Mouse (Mus musculus) forebrain, postnatal 0 days (tissue): ENCODE data around the gene Wipf1. TPM values are rescaled to one million over a fixed set of nuclear protein-coding genes. Genes with fewer than 3 reads are reported as not detected.
A peak's percentile ranks its signal among the peaks of the same experiment; 100 is the strongest.

ENCODE experiments used
- ATAC-seq: fragments of 200-750 bp; cut with Nextera tagmentation; 2 replicates; pipeline ENCODE4 v1.8.0; 2017; ENCODE audit warnings: mild to moderate bottlenecking, moderate library complexity
- DNase-seq: peaks from one replicate; pipeline ENCODE4 v3.0.0-alpha.2; 2015
- H3K27ac ChIP-seq: fragments of 300-500 bp; sonication (generic); 2 replicates; pipeline ENCODE4 v1.5.1; 2014; ENCODE audit warnings: low read depth, mild to moderate bottlenecking, antibody characterized with exemption, low read length, moderate library complexity, mixed read lengths
- H3K27me3 ChIP-seq: fragments of 300-500 bp; sonication (generic); 2 replicates; pipeline ENCODE4 v1.6.1; 2014; ENCODE audit warnings: mild to moderate bottlenecking, low read length, mixed read lengths; ENCODE audit not compliant: insufficient read depth
- H3K36me3 ChIP-seq: fragments of 300-500 bp; sonication (generic); 2 replicates; pipeline ENCODE4 v1.6.1; 2014; ENCODE audit warnings: mild to moderate bottlenecking, moderate library complexity; ENCODE audit not compliant: insufficient read depth
- H3K4me1 ChIP-seq: fragments of 300-500 bp; sonication (generic); 2 replicates; pipeline ENCODE4 v1.6.1; 2014; ENCODE audit warnings: antibody characterized with exemption; ENCODE audit not compliant: insufficient read depth
- H3K4me2 ChIP-seq: fragments of 300-500 bp; sonication (generic); 2 replicates; pipeline ENCODE4 v1.6.1; 2014; ENCODE audit warnings: low read depth, mild to moderate bottlenecking, moderate library complexity
- H3K4me3 ChIP-seq: fragments of 300-500 bp; sonication (generic); 2 replicates; pipeline ENCODE4 v1.5.1; 2014; ENCODE audit warnings: low read depth, low read length, mixed read lengths
- H3K9ac ChIP-seq: fragments of 300-500 bp; sonication (generic); 2 replicates; pipeline ENCODE4 v1.6.1; 2014; ENCODE audit warnings: mild to moderate bottlenecking
- H3K9me3 ChIP-seq: fragments of 300-500 bp; sonication (generic); 2 replicates; pipeline ENCODE4 v1.6.1; 2016; ENCODE audit warnings: low read length
- CTCF ChIP-seq: sonication (generic); IDR thresholded peaks from 2 replicates; pipeline ENCODE4 v1.5.1; 2016; ENCODE audit warnings: antibody characterized with exemption, control low read depth, low read depth
- WGBS: fragments of 180-500 bp; shearing (Covaris S2); extraction: QIAGEN DNeasy Blood & Tissue Kit; methylation state at CpG from one replicate; pipeline ENCODE4 v1.1.7; 2014; 5-methylcytosine and 5-hydroxymethylcytosine counted together
- polyA plus RNA-seq: library from polyadenylated mRNA; unstranded; fragments of >200 nt; fragmentation: Nextera tagmentation; extraction: Ambion mirVana; gene quantifications from 2 replicates; pipeline ENCODE4 v1.2.1, GENCODE M21; 2015
- total RNA-seq: library from RNA; depleted of rRNA; stranded (reverse); fragments of >200 nt; gene quantifications from 2 replicates; pipeline ENCODE4 v1.2.3, GENCODE M21; 2014

Gene Wipf1
- total and polyA plus RNA-seq, 2 experiments from 2014 or later = 2.0 to 2.4 TPM

DNA sequence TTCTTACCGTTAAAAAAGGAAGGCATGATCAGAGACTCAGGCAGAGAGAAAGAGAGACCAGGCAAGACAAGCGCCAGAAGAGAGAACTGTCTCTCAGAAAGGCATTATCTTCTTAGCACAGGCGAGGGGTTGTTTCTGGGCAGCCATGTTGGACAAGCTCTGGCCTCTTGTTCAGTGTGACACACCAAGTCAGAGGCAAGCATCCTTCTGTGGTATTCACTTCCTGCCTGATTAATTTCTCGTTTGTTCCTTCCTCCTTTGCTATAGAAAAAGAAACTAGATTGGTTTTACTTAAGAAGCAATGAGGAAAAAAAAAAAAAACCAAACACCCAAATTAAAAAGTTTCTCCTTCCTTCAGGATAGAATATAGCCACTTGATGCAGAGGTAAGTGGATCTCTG, 75.8 kb downstream of the Wipf1 start:
- no peak for ATAC-seq
- Histone ChIP-seq H3K4me1 (no peaks in the 10 kb centered on the region), H3K4me3 (no peak overlapping the region)

DNA sequence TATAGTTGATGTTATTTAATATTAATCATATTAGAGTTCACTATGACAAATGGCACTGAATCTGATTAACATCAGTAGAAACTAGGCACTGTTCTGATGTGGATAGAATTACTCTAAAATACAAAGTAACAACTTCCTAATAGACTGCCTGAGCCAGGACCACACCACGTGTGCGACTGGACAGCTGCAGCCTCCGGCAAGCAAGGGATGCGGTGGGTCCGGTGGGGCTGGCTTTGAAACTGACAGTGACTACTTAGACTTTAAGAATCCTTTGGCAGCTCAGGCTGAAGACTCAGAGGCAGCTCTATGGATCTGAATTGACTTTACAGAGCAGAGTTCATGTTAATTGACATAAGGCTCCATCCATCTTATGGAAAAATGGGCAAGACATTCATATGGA, 76.4 kb downstream of the Wipf1 start:
- H3K4me1 ChIP-seq = no peaks in the 10 kb centered on the region
- 66% methylated on average over 5 of the region's 5 CpGs for whole genome bisulfite sequencing
- no peaks in the 10 kb centered on the region for H3K27me3 ChIP-seq
- H3K4me3 ChIP-seq = no peak overlapping the region
- H3K9ac ChIP-seq = no peak overlapping the region
- no peaks in the 10 kb centered on the region for H3K36me3 ChIP-seq
- no peak overlapping the region for H3K4me2 ChIP-seq
- ATAC-seq (no peak), DNase-seq (no peak)
- no peak overlapping the region for H3K27ac ChIP-seq
- no peak for TF ChIP-seq CTCF
- no peaks in the 10 kb centered on the region for H3K9me3 ChIP-seq

More for the DNA sequence above, 75.8 kb downstream of the Wipf1 start:
- no peaks in the 10 kb centered on the region for H3K9me3 ChIP-seq
- no peak for TF ChIP-seq CTCF
- WGBS = 61% methylated on average over 4 of the region's 4 CpGs
- no peak overlapping the region for H3K4me2 ChIP-seq
- H3K9ac ChIP-seq = no peak overlapping the region
- no peaks in the 10 kb centered on the region for H3K36me3 ChIP-seq
- no peak for DNase-seq
- no peak overlapping the region for H3K27ac ChIP-seq
- H3K27me3 ChIP-seq = no peaks in the 10 kb centered on the region

DNA sequence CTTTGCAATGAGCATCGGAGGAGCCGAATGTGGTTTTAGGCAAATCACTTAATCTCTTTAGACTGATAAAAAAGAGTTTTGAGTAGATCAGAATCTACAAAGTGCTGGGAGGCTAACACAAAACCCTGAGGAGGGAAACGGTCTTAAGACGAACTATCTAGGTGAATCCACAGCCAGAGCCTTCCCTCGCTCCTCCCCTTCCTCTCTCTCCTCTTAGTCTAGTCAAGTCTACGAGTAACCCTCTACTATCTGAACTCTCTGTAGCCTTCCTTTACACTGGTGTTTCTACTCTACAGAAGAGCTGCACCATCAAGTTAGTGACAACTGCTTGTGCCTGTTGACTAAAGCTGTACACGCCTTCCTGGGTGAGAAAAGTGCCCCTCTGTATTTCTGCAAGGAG, 77.0 kb downstream of the Wipf1 start:
- Histone ChIP-seq H3K4me3 (no peak overlapping the region), H3K4me1 (no peaks in the 10 kb centered on the region), H3K27ac (no peak overlapping the region), H3K9ac (no peak overlapping the region), H3K27me3 (no peaks in the 10 kb centered on the region), H3K9me3 (no peaks in the 10 kb centered on the region), H3K36me3 (no peaks in the 10 kb centered on the region), H3K4me2 (no peak overlapping the region)
- DNase-seq = no peak
- ATAC-seq = no peak
- WGBS = 84% methylated on average over 7 of the region's 7 CpGs
- no peak for TF ChIP-seq CTCF

DNA sequence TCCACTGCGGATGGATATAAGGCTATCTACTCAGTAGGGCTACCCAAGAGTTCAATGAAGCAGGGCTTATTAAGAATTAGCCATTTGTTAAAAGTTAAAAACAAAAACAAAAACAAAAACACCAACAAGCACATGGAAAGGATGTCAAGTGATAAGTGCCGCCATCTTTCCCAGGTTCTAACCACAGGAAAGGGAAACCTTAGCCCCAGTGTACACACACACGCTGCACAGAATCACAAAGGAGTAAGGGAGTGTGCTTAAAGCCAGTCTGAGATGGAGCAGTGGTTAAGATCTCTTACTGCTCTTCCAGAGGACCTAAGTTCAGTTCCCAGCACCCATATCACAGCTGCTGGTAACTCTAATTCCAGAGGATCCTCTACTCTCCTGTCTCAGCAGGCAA, 78.0 kb downstream of the Wipf1 start:
- H3K9ac ChIP-seq = no peak overlapping the region
- no peak for TF ChIP-seq CTCF
- H3K4me3 ChIP-seq = no peak overlapping the region
- 96% methylated on average over 3 of the region's 3 CpGs for WGBS
- no peaks in the 10 kb centered on the region for H3K4me1 ChIP-seq
- no peak overlapping the region for H3K27ac ChIP-seq
- no peaks in the 10 kb centered on the region for H3K9me3 ChIP-seq
- H3K27me3 ChIP-seq = no peaks in the 10 kb centered on the region
- ATAC-seq (no peak), DNase-seq (no peak)
- no peaks in the 10 kb centered on the region for H3K36me3 ChIP-seq
- no peak overlapping the region for H3K4me2 ChIP-seq

DNA sequence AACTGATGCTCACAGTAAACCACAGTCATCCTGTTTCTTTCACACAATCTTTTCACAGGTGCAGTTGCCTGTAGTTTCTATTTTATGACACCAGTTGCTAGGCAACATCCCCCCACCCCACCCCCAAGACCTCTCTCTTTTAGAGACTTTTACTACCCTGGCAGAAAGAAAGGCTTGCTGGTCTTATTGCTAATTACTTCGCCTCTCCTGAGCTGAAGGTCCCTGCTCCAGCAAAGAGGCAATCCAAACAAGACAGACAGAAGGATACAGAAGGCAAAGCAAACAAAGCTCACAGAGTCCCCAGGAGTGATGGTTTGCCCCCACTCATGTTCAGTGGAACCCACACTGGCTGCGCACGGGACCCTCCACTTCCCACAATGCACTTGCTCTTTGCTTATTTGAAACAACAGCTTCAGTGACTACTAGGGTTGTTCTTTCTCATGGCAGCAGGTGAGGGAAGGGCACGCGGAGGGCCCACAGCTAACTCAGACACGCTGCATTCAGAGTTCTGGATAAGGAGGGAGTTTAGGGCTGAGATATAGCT, 79.3 kb downstream of the Wipf1 start:
- 35% methylated on average over 6 of the region's 6 CpGs for WGBS
- Histone ChIP-seq H3K27ac (no peak overlapping the region), H3K4me3 (no peak overlapping the region), H3K4me1 (no peaks in the 10 kb centered on the region), H3K9ac (no peak overlapping the region), H3K9me3 (no peaks in the 10 kb centered on the region), H3K27me3 (no peaks in the 10 kb centered on the region), H3K36me3 (no peaks in the 10 kb centered on the region), H3K4me2 (no peak overlapping the region)
- DNase-seq = no peak
- ATAC-seq = no peak
- no peak for TF ChIP-seq CTCF

DNA sequence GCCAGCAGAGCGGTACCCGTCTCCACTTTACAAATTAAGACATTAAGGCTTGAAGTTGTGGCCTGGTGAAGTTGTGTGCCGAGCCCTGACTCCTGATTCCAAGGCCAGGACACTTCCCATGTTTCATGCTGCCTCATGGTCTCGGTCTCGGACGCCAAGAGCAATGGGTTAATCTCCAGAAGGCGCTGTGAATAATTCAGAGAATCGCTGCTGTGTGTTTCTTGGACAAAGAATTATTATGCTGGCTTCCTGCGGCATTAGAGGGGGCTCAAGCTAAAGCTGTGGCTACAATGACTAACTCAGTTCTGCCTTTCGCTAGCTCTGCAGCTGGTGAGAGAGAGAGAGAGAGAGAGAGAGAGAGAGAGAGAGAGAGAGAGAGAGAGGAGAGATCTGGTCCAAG, 85.5 kb downstream of the Wipf1 start:
- Histone ChIP-seq H3K36me3 (no peaks in the 10 kb centered on the region), H3K4me2 (no peak overlapping the region), H3K27ac (no peak overlapping the region), H3K9ac (no peak overlapping the region), H3K9me3 (no peaks in the 10 kb centered on the region), H3K27me3 (no peaks in the 10 kb centered on the region), H3K4me3 (no peak overlapping the region), H3K4me1 (no peaks in the 10 kb centered on the region; the same call in 1 of the 2 replicates)
- 68% methylated on average over 10 of the region's 10 CpGs for WGBS
- no peak for DNase-seq
- ATAC-seq = 0 out of 2 replicates have a peak, but pooled peaks have one; percentile 34
- TF ChIP-seq CTCF = no peak

DNA sequence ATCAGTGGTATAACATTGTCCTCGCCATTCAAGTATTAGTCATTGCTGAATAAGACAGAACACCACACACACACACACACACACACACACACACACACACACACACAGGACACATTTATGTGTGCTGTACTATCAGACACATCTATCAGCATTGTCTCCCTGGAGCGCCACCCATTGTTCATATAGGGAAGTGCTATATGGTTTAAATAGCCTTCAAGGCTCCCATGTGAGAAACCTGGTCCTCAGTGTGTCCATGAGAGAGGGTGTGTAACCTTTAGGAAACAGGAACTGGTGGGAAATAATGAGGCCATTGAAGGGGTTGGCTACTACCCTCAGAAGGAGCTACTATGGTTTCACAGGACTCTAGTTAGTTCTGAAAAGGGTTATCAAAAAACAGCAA, 87.5 kb downstream of the Wipf1 start:
- no peak overlapping the region for H3K4me3 ChIP-seq
- no peaks in the 10 kb centered on the region for H3K9me3 ChIP-seq
- ATAC-seq (no peak), DNase-seq (no peak)
- 70% methylated on average over 2 of the region's 2 CpGs for WGBS
- no peaks in the 10 kb centered on the region; the same call in 1 of the 2 replicates for H3K4me1 ChIP-seq
- no peak overlapping the region for H3K27ac ChIP-seq
- no peaks in the 10 kb centered on the region for H3K27me3 ChIP-seq
- H3K36me3 ChIP-seq = no peaks in the 10 kb centered on the region
- H3K9ac ChIP-seq = no peak overlapping the region
- peak; percentile 18; the same call in 1 of the 2 replicates for TF ChIP-seq CTCF
- no peak overlapping the region for H3K4me2 ChIP-seq
